Mouse (Mus musculus) E14TG2a.4 (cell line): ENCODE results near the gene Ppm1e.

Experiments used
- H3K27me3 ChIP-seq: 2 replicates; pipeline ENCODE4 v1.6.1; 2014; ENCODE audit warnings: low read length, control low read depth; ENCODE audit not compliant: insufficient read depth
- H3K36me3 ChIP-seq: 2 replicates; pipeline ENCODE4 v1.6.1; 2014; ENCODE audit warnings: low read length, control low read depth; ENCODE audit not compliant: insufficient read depth
- H3K4me1 ChIP-seq: replicated peaks from 2 replicates; pipeline ENCODE4 v1.6.1; 2014; ENCODE audit warnings: low read depth, low read length, control low read depth
- H3K4me3 ChIP-seq: replicated peaks from 2 replicates; pipeline ENCODE4 v1.5.1; 2014; ENCODE audit warnings: mild to moderate bottlenecking, low read length
- H3K9me3 ChIP-seq: 2 replicates; pipeline ENCODE4 v1.6.1; 2014; ENCODE audit warnings: low read length, control low read depth
- CTCF ChIP-seq: conservative IDR thresholded peaks from 2 replicates; pipeline ENCODE4 v1.5.1; 2014; ENCODE audit warnings: low read length
- NANOG ChIP-seq: IDR thresholded peaks from 2 replicates; pipeline ENCODE4 v1.6.1; 2014; ENCODE audit warnings: borderline replicate concordance, low read length, mixed read lengths
- POU5F1 ChIP-seq: IDR thresholded peaks from 2 replicates; pipeline ENCODE4 v1.6.1; 2014; ENCODE audit warnings: low read length, borderline replicate concordance

Ppm1e gene

DNA sequence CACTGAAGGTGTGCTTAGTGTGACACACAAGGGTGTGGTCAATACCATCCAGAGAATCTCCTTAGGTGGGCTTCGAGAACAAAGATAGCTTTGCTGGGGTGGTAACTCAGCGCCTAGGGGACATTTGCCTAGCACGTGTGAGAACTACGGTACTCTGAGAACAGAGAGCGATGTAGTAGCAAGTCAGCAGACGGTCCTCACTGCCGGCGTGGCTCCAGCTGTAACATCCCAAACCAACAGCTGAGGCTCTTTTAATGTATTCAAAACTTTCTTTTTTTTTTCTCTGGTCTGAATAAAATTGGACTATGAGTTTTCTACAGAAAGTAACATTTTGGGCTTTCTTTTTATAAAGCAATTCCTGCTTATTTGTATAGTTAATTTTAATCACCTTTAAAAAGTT, 36.3 kb downstream of the Ppm1e start:
- no peaks in the 10 kb centered on the region for H3K36me3 ChIP-seq
- TF ChIP-seq NANOG: no peak
- no peak for TF ChIP-seq POU5F1
- no peak for TF ChIP-seq CTCF
- H3K27me3 ChIP-seq: no peaks in the 10 kb centered on the region
- H3K4me3 ChIP-seq: no peak overlapping the region
- H3K9me3 ChIP-seq: no peaks in the 10 kb centered on the region
- peaks cover 6% of the 10 kb centered on the region for H3K4me1 ChIP-seq

GRCm38 (mm10) chr11:87320007-87320406, 38.8 kb downstream of the Ppm1e start:
- no peaks in the 10 kb centered on the region for H3K27me3 ChIP-seq
- TF ChIP-seq NANOG (no peak), POU5F1 (no peak), CTCF (no peak)
- no peaks in the 10 kb centered on the region for H3K9me3 ChIP-seq
- no peaks in the 10 kb centered on the region for H3K36me3 ChIP-seq
- H3K4me3 ChIP-seq: no peak overlapping the region
- H3K4me1 ChIP-seq: peaks cover 6% of the 10 kb centered on the region

DNA sequence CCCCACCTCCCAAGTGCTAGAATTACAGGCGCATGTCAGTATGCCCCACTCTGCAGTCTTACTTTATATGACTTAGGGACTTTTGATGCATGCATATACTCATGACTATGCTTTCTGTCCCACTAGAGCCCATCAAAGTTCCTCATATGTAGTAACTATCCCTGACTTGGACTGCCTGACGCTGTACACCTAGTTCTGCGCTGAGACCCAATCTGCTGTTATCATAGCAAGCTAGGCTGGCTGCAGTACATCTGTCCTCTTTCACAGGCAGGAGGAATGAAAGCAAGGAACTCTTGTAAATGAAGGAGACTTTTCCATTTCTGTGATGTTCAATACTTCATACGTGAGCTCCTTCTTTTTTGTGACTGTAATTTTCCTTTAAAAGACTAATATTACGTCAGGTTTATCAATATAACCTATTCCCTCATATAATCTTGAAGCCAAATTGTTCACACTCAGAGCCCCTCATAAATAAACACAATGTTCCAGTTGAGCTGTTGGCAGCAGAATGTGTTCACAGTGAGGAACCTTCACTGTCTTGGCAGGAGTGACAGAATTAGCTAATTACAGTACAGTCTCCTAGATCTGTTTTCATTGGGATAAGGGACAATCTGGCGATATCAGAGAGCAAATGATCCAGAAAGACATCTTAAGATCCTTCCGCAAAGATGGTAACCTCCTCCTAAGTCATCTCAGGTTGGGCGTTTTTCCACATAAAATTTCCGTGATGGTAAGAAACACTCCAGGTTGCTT, 39.7 kb downstream of the Ppm1e start:
- Histone ChIP-seq H3K27me3 (no peaks in the 10 kb centered on the region), H3K9me3 (no peaks in the 10 kb centered on the region), H3K36me3 (no peaks in the 10 kb centered on the region), H3K4me1 (peaks cover 6% of the 10 kb centered on the region), H3K4me3 (no peak overlapping the region)
- TF ChIP-seq POU5F1: no peak
- TF ChIP-seq CTCF: no peak
- no peak for TF ChIP-seq NANOG

GRCm38 (mm10) chr11:87313533-87313932, 45.3 kb downstream of the Ppm1e start:
- Histone ChIP-seq H3K27me3 (no peaks in the 10 kb centered on the region), H3K4me3 (no peak overlapping the region), H3K9me3 (no peaks in the 10 kb centered on the region), H3K4me1 (no peaks in the 10 kb centered on the region), H3K36me3 (no peaks in the 10 kb centered on the region)
- TF ChIP-seq POU5F1: no peak
- TF ChIP-seq NANOG: no peak
- TF ChIP-seq CTCF: no peak

- Histone ChIP-seq H3K4me3 (no peak overlapping the region), H3K27me3 (no peaks in the 10 kb centered on the region), H3K4me1 (no peaks in the 10 kb centered on the region), H3K9me3 (no peaks in the 10 kb centered on the region), H3K36me3 (no peaks in the 10 kb centered on the region)
- TF ChIP-seq CTCF (no peak), NANOG (no peak), POU5F1 (no peak)
These were observed 48.5 kb downstream of the Ppm1e start for GRCm38 (mm10) chr11:87310309-87310708.

GRCm38 (mm10) chr11:87309329-87310074, 49.3 kb downstream of the Ppm1e start:
- H3K27me3 ChIP-seq: no peaks in the 10 kb centered on the region
- no peak overlapping the region for H3K4me3 ChIP-seq
- H3K4me1 ChIP-seq: no peaks in the 10 kb centered on the region
- no peaks in the 10 kb centered on the region for H3K9me3 ChIP-seq
- no peaks in the 10 kb centered on the region for H3K36me3 ChIP-seq
- TF ChIP-seq POU5F1 (no peak), NANOG (no peak), CTCF (no peak)

DNA sequence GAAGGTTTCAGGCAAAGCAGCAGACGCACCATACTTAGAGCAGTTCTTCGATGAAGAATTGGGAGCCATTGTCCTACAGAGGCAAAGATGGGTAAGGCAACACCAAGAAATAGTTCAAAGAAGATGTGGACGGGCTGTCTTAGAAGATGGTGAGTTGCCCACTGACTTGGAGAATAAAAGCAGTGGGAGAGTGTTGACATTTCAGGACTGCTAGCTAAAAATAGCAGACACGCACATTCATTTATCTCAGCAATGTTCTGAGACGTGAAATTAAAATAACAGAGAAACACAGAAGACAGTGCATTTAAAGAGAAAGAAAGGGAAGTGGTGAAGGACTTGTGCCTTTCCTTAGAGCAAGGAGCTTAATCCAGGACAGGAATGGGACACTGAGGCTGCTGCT, 59.8 kb downstream of the Ppm1e start:
- TF ChIP-seq CTCF (no peak), NANOG (no peak), POU5F1 (no peak)
- no peaks in the 10 kb centered on the region for H3K36me3 ChIP-seq
- no peaks in the 10 kb centered on the region for H3K4me1 ChIP-seq
- no peaks in the 10 kb centered on the region for H3K27me3 ChIP-seq
- H3K4me3 ChIP-seq: no peak overlapping the region
- no peaks in the 10 kb centered on the region for H3K9me3 ChIP-seq

- TF ChIP-seq CTCF: no peak
- no peak for TF ChIP-seq POU5F1
- TF ChIP-seq NANOG: no peak
- Histone ChIP-seq H3K36me3 (no peaks in the 10 kb centered on the region), H3K9me3 (no peaks in the 10 kb centered on the region), H3K4me1 (no peaks in the 10 kb centered on the region), H3K4me3 (no peak overlapping the region), H3K27me3 (no peaks in the 10 kb centered on the region; the same call in 1 of the 2 replicates)
These were observed 62.4 kb downstream of the Ppm1e start for GRCm38 (mm10) chr11:87296467-87296866.

GRCm38 (mm10) chr11:87295636-87296035, 63.2 kb downstream of the Ppm1e start:
- H3K4me3 ChIP-seq: no peak overlapping the region
- no peak for TF ChIP-seq CTCF
- no peak for TF ChIP-seq NANOG
- TF ChIP-seq POU5F1: no peak
- H3K27me3 ChIP-seq: no peaks in the 10 kb centered on the region; the same call in 1 of the 2 replicates
- no peaks in the 10 kb centered on the region for H3K36me3 ChIP-seq
- H3K4me1 ChIP-seq: no peaks in the 10 kb centered on the region
- H3K9me3 ChIP-seq: no peaks in the 10 kb centered on the region
